Mouse (Mus musculus) midbrain, postnatal 0 days (tissue): Measurements from ENCODE around the gene Galnt16. TPM values are rescaled to one million over a fixed set of nuclear protein-coding genes. Genes with fewer than 3 reads are reported as not detected.
A peak's percentile ranks its signal among the peaks of the same experiment; 100 is the strongest.

ENCODE experiments used
- ATAC-seq: fragments of 200-750 bp; cut with Nextera tagmentation; 2 replicates; pipeline ENCODE4 v1.8.0; 2017; ENCODE audit warnings: moderate number of reproducible peaks, mild to moderate bottlenecking, moderate TSS enrichment, moderate library complexity; ENCODE audit not compliant: low FRiP score
- DNase-seq: peaks from one replicate; pipeline ENCODE4 v3.0.0-alpha.2; 2015; ENCODE audit warnings: low spot score
- H3K27ac ChIP-seq: fragments of 300-500 bp; sonication (generic); 2 replicates; pipeline ENCODE4 v1.5.1; 2014; ENCODE audit warnings: low read depth, mild to moderate bottlenecking, low read length, mixed read lengths
- H3K27me3 ChIP-seq: fragments of 300-500 bp; sonication (generic); 2 replicates; pipeline ENCODE4 v1.6.1; 2014; ENCODE audit warnings: low read length, control low read depth, mixed read lengths; ENCODE audit not compliant: insufficient read depth
- H3K36me3 ChIP-seq: fragments of 300-500 bp; sonication (generic); 2 replicates; pipeline ENCODE4 v1.6.1; 2014; ENCODE audit warnings: low read length, control low read depth, mixed read lengths; ENCODE audit not compliant: insufficient read depth
- H3K4me1 ChIP-seq: fragments of 300-500 bp; sonication (generic); 2 replicates; pipeline ENCODE4 v1.6.1; 2014; ENCODE audit warnings: mild to moderate bottlenecking, control low read depth, antibody characterized with exemption, low read length, mixed read lengths; ENCODE audit not compliant: insufficient read depth
- H3K4me2 ChIP-seq: fragments of 300-500 bp; sonication (generic); 2 replicates; pipeline ENCODE4 v1.6.1; 2014; ENCODE audit warnings: low read depth, mild to moderate bottlenecking, low read length, mixed read lengths; ENCODE audit not compliant: poor library complexity, severe bottlenecking
- H3K4me3 ChIP-seq: fragments of 300-500 bp; sonication (generic); 2 replicates; pipeline ENCODE4 v1.5.1; 2014; ENCODE audit warnings: low read depth, mild to moderate bottlenecking, low read length, moderate library complexity
- H3K9ac ChIP-seq: fragments of 300-500 bp; sonication (generic); replicated peaks from 2 replicates; pipeline ENCODE4 v1.6.1; 2014; ENCODE audit warnings: mild to moderate bottlenecking, low read length, moderate library complexity, mixed read lengths; ENCODE audit not compliant: poor library complexity, severe bottlenecking
- H3K9me3 ChIP-seq: fragments of 300-500 bp; sonication (generic); 2 replicates; pipeline ENCODE4 v1.6.1; 2016; ENCODE audit warnings: low read length, control low read depth
- CTCF ChIP-seq: IDR thresholded peaks from 2 replicates; pipeline ENCODE4 v1.5.1; 2016; ENCODE audit warnings: antibody characterized with exemption, mild to moderate bottlenecking
- WGBS: fragments of 180-500 bp; shearing (Covaris S2); extraction: QIAGEN DNeasy Blood & Tissue Kit; methylation state at CpG from one replicate; pipeline ENCODE4 v1.1.7; 2014; 5-methylcytosine and 5-hydroxymethylcytosine counted together
- polyA plus RNA-seq: library from polyadenylated mRNA; unstranded; fragments of >200 nt; fragmentation: Nextera tagmentation; extraction: Ambion mirVana; gene quantifications from 2 replicates; pipeline ENCODE4 v1.2.1, GENCODE M21; 2015
- total RNA-seq: library from RNA; depleted of rRNA; stranded (reverse); fragments of >200 nt; gene quantifications from 2 replicates; pipeline ENCODE4 v1.2.3, GENCODE M21; 2014

Galnt16 gene
- total and polyA plus RNA-seq, 2 experiments from 2014 or later = 41.1 to 83.0 TPM

DNA sequence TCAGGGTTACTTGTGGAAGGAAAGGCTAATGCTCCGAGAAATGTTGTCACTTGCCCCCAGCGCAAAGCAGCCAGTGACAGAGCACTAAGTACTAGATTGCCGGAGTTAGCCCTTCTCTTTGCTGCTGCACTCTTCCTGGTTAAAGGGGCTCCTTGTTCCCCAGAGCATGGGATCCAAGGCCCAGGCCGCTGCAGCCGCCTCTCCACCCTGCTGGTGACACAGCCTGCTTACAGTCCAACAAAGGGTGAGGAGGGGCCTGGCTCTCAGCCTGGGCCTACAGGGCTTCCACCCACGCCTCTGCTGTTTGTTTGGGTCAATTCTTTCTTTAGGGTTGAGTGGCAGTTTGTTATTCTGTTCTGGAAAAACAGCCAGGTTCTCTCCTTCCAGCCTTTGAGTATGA lies 80.7 kb downstream of the Galnt16 start:
- Histone ChIP-seq H3K27ac (0 out of 2 replicates have a peak overlapping the region, but pooled peaks have one; percentile 3), H3K4me3 (no peak overlapping the region), H3K4me1 (peaks cover 4% of the 10 kb centered on the region; the same call in 1 of the 2 replicates), H3K4me2 (no peak overlapping the region), H3K9ac (no peak overlapping the region), H3K9me3 (no peaks in the 10 kb centered on the region), H3K36me3 (peaks cover 25% of the 10 kb centered on the region), H3K27me3 (no peaks in the 10 kb centered on the region)
- peak; percentile 69 for DNase-seq
- 33% methylated on average over 6 of the region's 6 CpGs for WGBS
- TF ChIP-seq CTCF = peak; percentile 24; the same call in 1 of the 2 replicates
- ATAC-seq = peak; percentile 75; the same call in 1 of the 2 replicates

GRCm38 (mm10) chr12:80601597-80602269 lies 83.7 kb downstream of the Galnt16 start:
- Histone ChIP-seq H3K4me2 (no peak overlapping the region), H3K9ac (no peak overlapping the region), H3K9me3 (no peaks in the 10 kb centered on the region), H3K4me1 (peaks cover 7% of the 10 kb centered on the region; the same call in 1 of the 2 replicates), H3K36me3 (peaks cover 18% of the 10 kb centered on the region), H3K27me3 (no peaks in the 10 kb centered on the region), H3K4me3 (no peak overlapping the region), H3K27ac (no peak overlapping the region)
- DNase-seq (peak; percentile 33), ATAC-seq (no peak)
- WGBS = 88% methylated on average over 9 of the region's 9 CpGs
- TF ChIP-seq CTCF = no peak

DNA sequence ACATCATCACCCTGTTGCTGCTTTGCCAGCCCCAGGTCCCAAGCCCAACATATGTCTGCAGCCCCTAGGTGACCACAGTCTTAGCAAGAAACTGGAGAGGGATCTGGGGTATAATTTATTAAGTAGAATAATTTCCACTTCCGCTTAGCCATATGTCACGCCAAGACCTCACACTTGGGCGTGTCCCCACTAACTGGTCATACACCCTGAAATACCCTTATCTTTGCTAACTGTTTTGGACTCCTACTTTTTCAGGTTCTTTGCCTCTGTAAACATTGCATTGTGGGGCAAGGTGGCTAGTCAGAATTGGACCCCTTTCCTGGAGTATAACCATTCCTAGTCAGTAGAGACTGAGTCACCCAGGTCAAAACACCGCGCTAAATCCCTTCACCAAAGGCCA lies 84.4 kb downstream of the Galnt16 start:
- no peak overlapping the region for H3K9ac ChIP-seq
- no peak overlapping the region for H3K4me2 ChIP-seq
- WGBS = 96% methylated on average over 5 of the region's 5 CpGs
- no peaks in the 10 kb centered on the region for H3K9me3 ChIP-seq
- peaks cover 7% of the 10 kb centered on the region; the same call in 1 of the 2 replicates for H3K4me1 ChIP-seq
- H3K36me3 ChIP-seq = peaks cover 18% of the 10 kb centered on the region
- H3K27ac ChIP-seq = no peak overlapping the region
- no peaks in the 10 kb centered on the region for H3K27me3 ChIP-seq
- no peak for TF ChIP-seq CTCF
- H3K4me3 ChIP-seq = no peak overlapping the region
- no peak for ATAC-seq
- no peak for DNase-seq

DNA sequence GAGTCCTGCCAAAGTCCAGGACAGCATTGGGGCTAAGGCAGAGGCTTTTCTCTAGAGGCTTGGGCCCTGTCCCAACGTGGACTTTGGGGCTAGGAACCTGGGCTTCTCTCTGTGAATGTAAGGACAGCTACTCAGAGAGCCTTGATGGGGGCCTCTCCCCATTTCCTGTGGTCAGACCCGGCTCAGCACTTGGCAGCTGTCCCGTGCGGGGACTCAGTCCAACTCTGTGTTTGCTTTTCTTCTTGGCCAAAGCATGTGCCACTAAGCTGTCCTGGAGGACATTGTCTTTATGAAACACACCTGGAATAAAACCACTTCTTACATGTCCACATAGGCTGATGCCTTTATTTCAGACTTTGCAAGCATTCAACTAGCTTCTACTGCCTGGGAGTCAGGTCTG lies 85.5 kb downstream of the Galnt16 start:
- no peak overlapping the region for H3K4me2 ChIP-seq
- DNase-seq (peak; percentile 38), ATAC-seq (no peak)
- H3K36me3 ChIP-seq = peaks cover 18% of the 10 kb centered on the region
- WGBS = 62% methylated on average over 4 of the region's 4 CpGs
- H3K4me3 ChIP-seq = no peak overlapping the region
- TF ChIP-seq CTCF = no peak
- H3K4me1 ChIP-seq = peaks cover 7% of the 10 kb centered on the region; the same call in 1 of the 2 replicates
- peak overlapping the region; percentile 59; the same call in 1 of the 2 replicates for H3K27ac ChIP-seq
- no peaks in the 10 kb centered on the region for H3K27me3 ChIP-seq
- H3K9ac ChIP-seq = no peak overlapping the region
- H3K9me3 ChIP-seq = no peaks in the 10 kb centered on the region

- H3K27me3 ChIP-seq = no peaks in the 10 kb centered on the region
- DNase-seq = peak; percentile 50
- WGBS = 58% methylated on average over 2 of the region's 2 CpGs
- ATAC-seq = 0 out of 2 replicates have a peak, but pooled peaks have one; percentile 13
- H3K27ac ChIP-seq = peak overlapping the region; percentile 59
- H3K9ac ChIP-seq = no peak overlapping the region
- peaks cover 13% of the 10 kb centered on the region for H3K36me3 ChIP-seq
- no peak overlapping the region for H3K4me3 ChIP-seq
- peaks cover 7% of the 10 kb centered on the region; the same call in 1 of the 2 replicates for H3K4me1 ChIP-seq
- H3K4me2 ChIP-seq = no peak overlapping the region
- no peak for TF ChIP-seq CTCF
- no peaks in the 10 kb centered on the region for H3K9me3 ChIP-seq
Measured at GRCm38 (mm10) chr12:80604218-80604617, 86.1 kb downstream of the Galnt16 start.

DNA sequence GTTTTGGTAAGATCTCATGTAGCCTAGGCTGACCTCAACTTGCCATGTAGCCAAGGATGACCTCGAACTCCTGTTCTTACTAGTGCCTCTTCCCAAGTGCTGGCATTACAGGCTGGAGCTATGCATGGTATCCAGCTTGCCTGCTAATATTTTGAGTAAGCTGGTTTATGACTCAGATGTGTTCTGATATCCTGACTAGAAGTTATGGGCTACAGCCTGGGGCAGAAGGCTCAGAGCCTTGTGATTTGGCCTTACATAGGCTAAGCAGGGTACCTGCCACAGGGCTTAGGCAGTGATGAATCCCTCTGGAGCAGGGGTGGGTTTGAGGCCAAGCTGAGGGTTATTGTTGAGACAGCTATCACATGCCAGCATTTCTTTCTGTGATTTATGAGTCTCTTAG lies 90.5 kb downstream of the Galnt16 start:
- Histone ChIP-seq H3K27ac (no peak overlapping the region), H3K9me3 (no peaks in the 10 kb centered on the region), H3K9ac (no peak overlapping the region), H3K4me3 (no peak overlapping the region), H3K36me3 (no peaks in the 10 kb centered on the region), H3K4me1 (peaks cover 5% of the 10 kb centered on the region; the same call in 1 of the 2 replicates), H3K4me2 (no peak overlapping the region), H3K27me3 (no peaks in the 10 kb centered on the region)
- no peak for DNase-seq
- WGBS = 90% methylated on average over 1 of the region's 1 CpGs
- no peak for ATAC-seq
- TF ChIP-seq CTCF = no peak
